Mouse (Mus musculus) urinary bladder, postnatal 10 days (tissue): ENCODE data around the gene Klrd1.
"Not testable (repeated sequence)": the region's sequence is repeated elsewhere in the genome, so short reads cannot be mapped to it uniquely, and the experiment has no call there.

Source experiments
- DNase-seq: peaks from one replicate; pipeline ENCODE4 v3.0.0; 2022; ENCODE audit warnings: low spot score

The Klrd1 gene

GRCm38 (mm10) chr6:129591508-129591907 is at the start of gene Klrd1:
Klrd1 (plus strand) TSS chr6:129591782.
- DNase-seq = no peak

DNA sequence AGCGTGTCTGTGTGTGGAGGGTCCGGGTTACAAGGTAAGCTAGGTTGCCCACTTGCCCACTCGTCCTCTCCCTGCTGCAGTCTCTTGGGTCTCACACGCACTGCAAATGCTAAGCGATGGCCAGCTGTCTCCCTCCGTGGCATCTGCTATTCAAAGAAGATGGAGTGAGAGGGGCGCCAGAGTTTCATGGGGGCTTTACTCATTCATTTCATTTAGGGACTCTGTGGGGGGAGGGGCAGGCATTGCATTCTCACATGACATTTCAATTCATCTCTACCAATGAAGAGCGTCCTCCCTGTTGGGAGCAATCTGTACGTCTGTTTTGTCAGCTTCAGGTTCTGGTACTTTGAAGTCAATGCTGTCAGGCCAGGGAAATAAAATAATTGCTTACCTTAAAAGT is 49.7 kb upstream of the Klrd1 start:
- DNase-seq = no peak

- no peak for DNase-seq
Measured at GRCm38 (mm10) chr6:129542540-129542939, 49.0 kb upstream of the Klrd1 start.

GRCm38 (mm10) chr6:129543709-129544606 is 47.6 kb upstream of the Klrd1 start:
- DNase-seq = no peak

DNA sequence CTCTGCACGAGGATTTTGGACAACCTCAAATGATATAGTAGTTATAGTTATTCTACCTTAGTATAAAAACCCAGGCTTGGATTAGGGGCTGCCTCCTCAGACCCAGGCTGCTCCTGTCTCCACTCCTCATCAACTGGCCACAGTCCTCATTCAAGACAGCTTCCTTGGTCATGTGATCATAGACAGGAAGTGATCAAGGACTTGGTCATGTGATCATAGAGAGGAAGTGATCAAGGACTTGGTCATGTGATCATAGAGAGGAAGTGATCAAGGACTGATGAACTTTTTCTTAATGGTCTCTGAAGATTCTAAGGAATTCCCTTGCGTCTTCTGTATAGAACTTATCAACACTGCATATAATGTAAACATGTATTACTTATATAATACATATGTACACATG is 44.3 kb upstream of the Klrd1 start:
- no peak for DNase-seq

DNA sequence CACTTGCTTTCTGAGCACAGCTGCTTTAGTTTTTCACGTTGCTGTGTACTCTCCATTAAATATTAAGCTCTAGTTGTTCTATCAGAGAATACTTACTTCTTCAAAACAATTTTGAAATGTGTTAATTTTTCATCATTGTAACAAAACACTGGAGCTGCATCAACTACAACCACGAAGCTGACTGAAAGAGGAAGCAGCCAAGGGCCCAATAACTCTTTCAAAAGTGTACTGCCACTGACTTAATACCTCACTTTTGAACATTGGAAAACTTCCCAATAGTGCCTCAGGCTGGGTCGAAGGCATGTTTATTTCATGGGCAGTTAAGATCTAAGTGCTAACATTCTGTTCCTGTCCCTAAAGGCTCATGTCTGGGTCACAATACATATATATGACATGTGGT is 43.6 kb upstream of the Klrd1 start:
- DNase-seq = no peak

- DNase-seq = no peak
Measured at GRCm38 (mm10) chr6:129557298-129558023, 34.1 kb upstream of the Klrd1 start.

DNA sequence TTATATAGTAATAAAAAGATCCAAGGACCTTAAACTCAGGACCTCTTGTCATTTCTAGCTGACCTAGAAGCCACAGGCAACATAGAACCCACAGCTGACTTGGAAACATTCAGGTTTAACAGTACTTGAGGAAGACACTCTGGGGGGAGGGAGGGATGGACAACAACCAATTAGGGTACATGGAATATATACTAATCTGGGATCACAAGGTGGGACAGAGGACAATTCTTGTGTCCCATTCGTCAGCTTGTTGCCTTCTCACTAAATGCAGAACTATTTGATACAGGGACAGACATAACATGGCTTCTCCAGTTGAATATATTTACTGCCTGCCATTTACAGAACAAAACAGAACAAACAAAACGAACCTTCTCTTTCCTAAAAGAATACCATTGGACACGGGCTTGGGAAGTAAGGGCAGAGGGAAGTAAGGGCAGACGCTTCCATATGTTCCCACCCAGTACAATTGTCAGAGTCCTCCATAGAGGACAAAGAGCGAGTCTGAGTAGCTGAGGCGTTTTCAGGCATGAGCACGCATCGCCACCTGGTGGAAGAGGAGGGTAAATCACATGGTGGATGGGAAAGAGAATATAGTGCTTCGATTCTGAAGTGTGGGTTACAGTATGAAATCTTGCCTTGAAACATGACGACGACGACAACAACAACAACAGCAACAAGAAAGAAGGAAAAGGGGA is 32.5 kb upstream of the Klrd1 start:
- no peak for DNase-seq

DNA sequence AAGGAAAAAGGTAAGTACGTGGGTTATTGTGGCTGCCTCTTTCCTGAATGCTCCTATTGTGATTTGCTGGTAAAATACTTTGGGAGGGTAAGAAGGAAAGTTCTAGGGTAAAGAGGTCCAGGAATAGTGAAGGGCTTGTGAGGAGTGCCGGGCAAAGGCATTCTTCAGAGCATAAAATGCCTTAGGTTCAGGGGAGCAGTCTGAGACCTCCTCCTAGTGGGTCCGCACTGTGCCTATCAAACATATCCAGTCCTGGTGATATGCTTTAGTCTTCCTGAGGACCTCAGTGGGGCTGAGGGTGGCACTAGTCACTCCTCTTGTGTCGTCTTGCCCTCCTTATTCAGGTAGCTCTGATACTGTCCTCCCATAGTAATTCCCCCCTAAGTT is 31.9 kb upstream of the Klrd1 start:
- DNase-seq = no peak

GRCm38 (mm10) chr6:129565257-129565656 is 26.3 kb upstream of the Klrd1 start:
- no peak for DNase-seq

DNA sequence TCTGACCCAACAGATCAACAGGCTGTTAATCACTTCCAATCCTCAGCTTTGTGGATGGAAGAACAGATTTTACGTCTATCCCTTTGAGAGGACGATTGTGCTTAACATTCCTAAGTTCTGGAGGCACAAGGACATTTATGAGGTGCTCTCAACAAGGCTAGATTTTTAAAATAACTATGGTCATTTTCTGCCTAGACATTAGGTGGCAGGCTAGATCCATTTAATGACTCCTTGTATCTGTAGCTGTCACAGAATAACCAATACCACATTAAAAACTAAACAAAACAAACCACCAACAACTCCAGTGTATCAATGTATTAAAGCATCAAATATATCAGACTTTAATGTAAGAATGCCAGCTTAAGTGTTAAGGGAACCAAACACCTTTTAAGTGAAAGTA is 16.3 kb upstream of the Klrd1 start:
- DNase-seq = no peak

GRCm38 (mm10) chr6:129577605-129578004 is 14.0 kb upstream of the Klrd1 start, which contains the start of gene Klre1:
Klre1 (plus strand) TSS chr6:129577905.
- no peak for DNase-seq

DNA sequence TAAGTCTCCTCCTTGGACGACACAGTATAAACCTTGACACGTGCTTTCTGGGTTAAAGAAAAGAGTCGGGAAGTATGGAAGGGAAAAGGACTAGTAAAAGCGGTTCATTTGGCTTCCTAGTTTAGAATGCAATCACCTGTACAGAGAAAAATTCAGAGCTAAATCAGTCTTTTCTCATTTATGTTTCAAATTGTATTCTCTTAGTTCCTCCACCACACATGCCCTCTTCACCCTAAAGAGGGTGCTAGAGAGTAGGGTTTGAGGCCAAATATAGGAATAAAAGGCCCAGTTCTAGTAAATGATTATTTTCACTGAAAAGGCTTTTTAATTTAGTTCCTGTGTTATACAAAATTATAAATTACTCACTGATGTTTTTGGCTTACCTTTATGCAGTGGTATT is 10.3 kb upstream of the Klrd1 start:
- DNase-seq = no peak

DNA sequence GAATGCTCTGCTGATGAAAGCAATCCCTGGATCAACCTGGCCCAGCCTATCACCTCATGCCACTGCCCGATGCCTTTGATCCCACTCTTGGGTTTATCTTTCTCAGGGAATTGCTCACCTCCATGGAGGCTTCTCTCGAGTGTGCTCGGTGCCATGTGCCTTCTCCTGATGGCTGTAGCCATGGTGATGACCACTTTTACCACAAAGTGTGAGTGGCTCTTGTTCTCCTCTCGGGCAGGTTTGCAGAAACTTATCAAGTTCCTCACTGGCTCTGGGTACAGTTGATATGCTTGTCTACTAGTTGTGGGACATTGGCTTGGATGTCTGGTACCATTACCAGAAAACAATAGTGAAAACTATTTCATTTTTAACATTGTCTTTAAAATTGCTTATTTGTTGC is 9.7 kb upstream of the Klrd1 start:
- DNase-seq = no peak

DNA sequence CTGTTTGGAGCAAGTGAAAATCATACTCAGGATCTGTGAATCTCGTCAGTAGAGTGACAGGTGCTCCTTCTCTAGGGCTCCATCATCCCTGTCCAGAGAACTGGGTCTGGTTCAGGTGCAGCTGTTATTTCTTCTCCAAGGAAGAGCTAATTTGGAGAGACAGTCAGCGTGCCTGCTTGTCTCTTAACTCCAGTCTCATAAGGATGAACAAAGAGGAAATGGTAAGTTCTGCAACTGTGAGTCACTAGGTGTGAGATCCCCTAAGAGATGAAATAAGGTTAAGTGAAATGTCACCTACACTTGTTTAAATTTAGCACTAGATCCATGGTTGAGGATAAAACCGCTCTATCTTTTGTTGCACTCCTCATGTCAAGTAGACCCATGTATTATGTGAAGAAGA is 8.6 kb upstream of the Klrd1 start:
- DNase-seq = no peak

DNA sequence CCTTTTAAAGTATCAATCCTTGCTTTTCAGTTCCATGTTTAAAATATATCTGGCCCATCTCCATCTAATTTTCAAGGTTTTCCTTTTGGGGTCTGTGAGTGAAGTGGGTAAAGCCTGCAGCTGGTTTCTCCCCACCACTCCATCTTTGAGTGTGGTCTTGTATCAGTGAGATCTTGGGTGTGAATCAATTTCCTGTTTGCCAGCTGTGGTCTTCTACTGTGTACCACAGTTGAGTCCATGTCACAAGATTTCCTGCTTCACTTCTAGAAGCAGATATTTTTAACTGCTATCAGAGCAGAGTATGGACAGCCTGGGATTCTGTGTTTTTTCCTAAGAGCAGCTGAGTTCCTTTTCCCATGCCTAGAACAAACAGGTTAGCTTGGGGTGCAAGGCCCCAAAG is 16.8 kb downstream of the Klrd1 start:
- DNase-seq = no peak

DNA sequence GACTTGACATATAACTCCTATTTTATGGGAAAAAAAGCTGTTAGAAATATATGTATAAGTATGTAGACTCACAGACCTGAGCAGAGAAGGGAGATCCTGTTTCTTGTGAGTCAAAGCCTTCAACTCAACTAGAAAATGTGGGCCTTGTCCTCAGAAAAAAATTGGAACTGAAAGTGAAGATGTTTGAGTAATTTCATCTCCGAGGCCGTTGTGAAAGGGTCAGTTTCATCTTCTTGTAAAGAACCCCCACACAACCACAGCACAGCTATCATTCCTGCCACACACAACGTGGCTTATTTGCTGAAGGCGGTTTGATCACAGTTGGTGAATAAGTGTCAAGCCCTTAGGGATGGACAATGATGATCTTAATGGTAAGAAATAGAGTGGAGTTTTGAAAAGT is 32.2 kb downstream of the Klrd1 start, which contains the start of gene Klrk1:
Gene Klrk1, minus strand, starts transcription at position 130 of the 400 bp plus-strand sequence.
- no peak for DNase-seq

- not testable (repeated sequence) for DNase-seq
Measured at GRCm38 (mm10) chr6:129631046-129631445, 39.5 kb downstream of the Klrd1 start.

- not testable (repeated sequence) for DNase-seq
Measured at GRCm38 (mm10) chr6:129643237-129643636, 51.7 kb downstream of the Klrd1 start, which contains the start of gene Klrc3. Klrc3 (minus strand) TSS chr6:129643337.

DNA sequence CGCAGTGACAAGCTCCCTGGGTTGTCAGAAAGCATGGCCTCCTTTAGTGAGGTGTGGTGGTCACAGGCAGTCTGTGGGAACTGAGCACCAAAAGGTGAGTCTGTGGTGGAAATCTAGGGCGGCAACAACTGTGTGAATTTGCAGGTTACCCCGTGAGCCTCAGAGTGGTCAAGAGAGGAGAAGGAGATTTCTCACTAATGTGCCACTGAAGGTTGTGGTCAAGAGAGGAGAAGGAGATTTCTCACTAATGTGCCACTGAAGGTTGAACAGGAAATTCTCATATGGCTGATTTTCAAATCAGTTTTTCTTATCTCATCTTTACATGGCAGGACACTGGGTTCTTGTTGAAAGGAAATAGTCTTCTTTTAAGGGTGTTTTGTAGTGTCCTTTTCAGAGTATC is 52.5 kb downstream of the Klrd1 start:
- DNase-seq = not testable (repeated sequence)
